ENCODE assay signal across 10 mouse cellular contexts in genomic region chr10:80302471-80302881, GRCm38 (mm10). TPM values are rescaled to one million over a fixed set of nuclear protein-coding genes. Genes with fewer than 3 reads are reported as not detected.
DNase-seq lines count a peak whose midpoint lies in the region; ATAC-seq lines count a peak whose summit lies in the region.
"Had no signal": no experiment of that assay in that cellular context is flagged by ENCODE, and none has a peak within 500 bp of the region (broad histone marks: within the 10 kb centered on the region; RNA-seq: fewer than 3 reads in every experiment).

No protein-coding gene starts in this region.

- H3K36me3 ChIP-seq in embryonic facial prominence, embryonic 11.5 days (replicated peaks; ENCODE audit: control insufficient read depth, insufficient read depth, low read depth, low read length) = no peaks in the 10 kb centered on the region
- no peaks in the 10 kb centered on the region for H3K36me3 ChIP-seq in liver, embryonic 16.5 days (ENCODE audit: control insufficient read depth, insufficient read depth)
- peaks cover 58% of the 10 kb centered on the region for H3K36me3 ChIP-seq in neural tube, embryonic 13.5 days

- no peaks in the 10 kb centered on the region for H3K9me3 ChIP-seq in embryonic facial prominence, embryonic 11.5 days (replicated peaks; ENCODE audit: control insufficient read depth, low read length)
- no peaks in the 10 kb centered on the region for H3K9me3 ChIP-seq in liver, embryonic 16.5 days (replicated peaks; ENCODE audit: control insufficient read depth, low read length)
- no peaks in the 10 kb centered on the region for H3K9me3 ChIP-seq in neural tube, embryonic 13.5 days
- H3K9me3 ChIP-seq: embryonic facial prominence, embryonic 15.5 days had no signal

- WGBS in embryonic facial prominence, embryonic 11.5 days = 6% methylated on average over 9 of the region's 9 CpGs
- 28% methylated on average over 9 of the region's 9 CpGs for WGBS in liver, embryonic 16.5 days (ENCODE audit: insufficient replicate concordance)
- WGBS in neural tube, embryonic 13.5 days = 8% methylated on average over 9 of the region's 9 CpGs

- H3K9ac ChIP-seq in embryonic facial prominence, embryonic 11.5 days (replicated peaks; ENCODE audit: low read length) = 0 out of 2 replicates have a peak overlapping the region, but pooled peaks have one; percentile 25
- no peak overlapping the region for H3K9ac ChIP-seq in liver, embryonic 16.5 days (ENCODE audit: low read depth, low read length)
- peak overlapping the region; percentile 100 for H3K9ac ChIP-seq in neural tube, embryonic 13.5 days
- H3K9ac ChIP-seq: embryonic facial prominence, embryonic 15.5 days had no signal

- H3K27ac ChIP-seq in embryonic facial prominence, embryonic 11.5 days (replicated peaks; ENCODE audit: low read depth, low read length) = no peak overlapping the region
- H3K27ac ChIP-seq in liver, embryonic 16.5 days (ENCODE audit: low read length) = no peak overlapping the region
- H3K27ac ChIP-seq in neural tube, embryonic 13.5 days (replicated peaks) = peak overlapping the region; percentile 97
- H3K27ac ChIP-seq: embryonic facial prominence, embryonic 15.5 days; macrophage had no signal

- no peaks in the 10 kb centered on the region for H3K4me1 ChIP-seq in embryonic facial prominence, embryonic 11.5 days (ENCODE audit: control insufficient read depth, insufficient read depth, low read length)
- peaks cover 6% of the 10 kb centered on the region for H3K4me1 ChIP-seq in liver, embryonic 16.5 days (ENCODE audit: control insufficient read depth, low read depth, low read length)
- peaks cover 78% of the 10 kb centered on the region for H3K4me1 ChIP-seq in neural tube, embryonic 13.5 days (replicated peaks)

- peak overlapping the region; percentile 24 for H3K4me2 ChIP-seq in embryonic facial prominence, embryonic 11.5 days (ENCODE audit: low read depth, low read length)
- H3K4me2 ChIP-seq in liver, embryonic 16.5 days (ENCODE audit: low read depth, low read length) = no peak overlapping the region
- H3K4me2 ChIP-seq in neural tube, embryonic 13.5 days = peak overlapping the region; percentile 99
- H3K4me2 ChIP-seq: embryonic facial prominence, embryonic 15.5 days had no signal

- H3K27me3 ChIP-seq in embryonic facial prominence, embryonic 11.5 days (ENCODE audit: control insufficient read depth, insufficient read depth, low read length) = peaks cover 45% of the 10 kb centered on the region
- H3K27me3 ChIP-seq in liver, embryonic 16.5 days (ENCODE audit: control insufficient read depth, insufficient read depth, low read depth, low read length) = peaks cover 89% of the 10 kb centered on the region
- H3K27me3 ChIP-seq in neural tube, embryonic 13.5 days = no peaks in the 10 kb centered on the region

- no peak for ATAC-seq in embryonic facial prominence, embryonic 11.5 days (replicated peaks; ENCODE audit: insufficient number of reproducible peaks, low FRiP score, low TSS enrichment, low read depth)
- ATAC-seq in liver, embryonic 16.5 days (ENCODE audit: low read depth) = peak; percentile 61
- no peak for ATAC-seq in neural tube, embryonic 13.5 days (ENCODE audit: low read depth)

- DNase-seq in layer of hippocampus, adult 8-10 months (ENCODE audit: low spot score in 2 of 2) = peak; percentile 70 to 86
- DNase-seq in layer of hippocampus, adult 9-10 months (ENCODE audit: low spot score) = no peak
- no peak for DNase-seq in embryonic facial prominence, embryonic 11.5 days (ENCODE audit: low spot score)
- DNase-seq in heart, adult 9 months (ENCODE audit: low spot score in 2 of 2) = peak; percentile 91 to 95
- DNase-seq in kidney, adult 11 months = peak; percentile 72
- DNase-seq in thymus, postnatal 25 days = no peak

- no peak overlapping the region for H3K4me3 ChIP-seq in embryonic facial prominence, embryonic 11.5 days (ENCODE audit: low read depth, low read length)
- H3K4me3 ChIP-seq in liver, embryonic 16.5 days (ENCODE audit: low read depth, low read length) = no peak overlapping the region
- H3K4me3 ChIP-seq in neural tube, embryonic 13.5 days = peak overlapping the region; percentile 59
- H3K4me3 ChIP-seq: embryonic facial prominence, embryonic 15.5 days had no signal

RNA-seq across cellular contexts. Expression of gene Apc2, which starts 6.7 kb away (rescaled TPM):
- total RNA-seq in layer of hippocampus, adult 8-10 months (2022) = 100 to 1,000 TPM in 3 of 4 experiments, 10 to 100 TPM in 1; 90.4 to 113 (median 110) TPM
- 11.0 and 15.8 TPM in 2 replicates for polyA plus RNA-seq in embryonic facial prominence, embryonic 11.5 days (2014; fragmentation: Nextera tagmentation; extraction: Ambion mirVana)
- polyA plus RNA-seq in liver, embryonic 16.5 days (2015; fragmentation: Nextera tagmentation; extraction: Ambion mirVana) = 0.12 and 0.23 TPM in 2 replicates
- 153 and 156 TPM in 2 replicates for polyA plus RNA-seq in neural tube, embryonic 13.5 days (2015; fragmentation: Nextera tagmentation; extraction: Ambion mirVana)

RNA-seq across cellular contexts. Expression of gene Rps15, which starts 10.2 kb away (rescaled TPM):
- total RNA-seq in layer of hippocampus, adult 8-10 months (2022) = 1,000 to 10,000 TPM in 1 of 4 experiments, 100 to 1,000 TPM in 3; 755 to 1,005 (median 888) TPM
- 886 and 948 TPM in 2 replicates for polyA plus RNA-seq in embryonic facial prominence, embryonic 11.5 days (2014; fragmentation: Nextera tagmentation; extraction: Ambion mirVana)
- 460 and 501 TPM in 2 replicates for polyA plus RNA-seq in liver, embryonic 16.5 days (2015; fragmentation: Nextera tagmentation; extraction: Ambion mirVana)
- polyA plus RNA-seq in neural tube, embryonic 13.5 days (2015; fragmentation: Nextera tagmentation; extraction: Ambion mirVana) = 573 and 601 TPM in 2 replicates

RNA-seq across cellular contexts. Expression of gene 2310011J03Rik, which starts 17.9 kb away (rescaled TPM):
- total RNA-seq in layer of hippocampus, adult 8-10 months (2022) = 10 to 100 TPM; 20.4 to 27.1 (median 23.3) TPM
- polyA plus RNA-seq in embryonic facial prominence, embryonic 11.5 days (2014; fragmentation: Nextera tagmentation; extraction: Ambion mirVana) = 36.5 and 41.6 TPM in 2 replicates
- polyA plus RNA-seq in liver, embryonic 16.5 days (2015; fragmentation: Nextera tagmentation; extraction: Ambion mirVana) = 27.9 and 29.0 TPM in 2 replicates
- polyA plus RNA-seq in neural tube, embryonic 13.5 days (2015; fragmentation: Nextera tagmentation; extraction: Ambion mirVana) = 27.9 and 30.7 TPM in 2 replicates

RNA-seq across cellular contexts. Expression of gene Pcsk4, which starts 26.8 kb away (rescaled TPM):
- total RNA-seq in layer of hippocampus, adult 8-10 months (2022) = 1 to 10 TPM; 3.3 to 6.4 (median 4.1) TPM
- polyA plus RNA-seq in embryonic facial prominence, embryonic 11.5 days (2014; fragmentation: Nextera tagmentation; extraction: Ambion mirVana) = 1.6 and 2.9 TPM in 2 replicates
- polyA plus RNA-seq in liver, embryonic 16.5 days (2015; fragmentation: Nextera tagmentation; extraction: Ambion mirVana) = 3.5 and 4.0 TPM in 2 replicates
- 2.9 and 3.6 TPM in 2 replicates for polyA plus RNA-seq in neural tube, embryonic 13.5 days (2015; fragmentation: Nextera tagmentation; extraction: Ambion mirVana)

RNA-seq across cellular contexts. Expression of gene Reep6, which starts 27.3 kb away (rescaled TPM):
- 10 to 100 TPM in 2 of 4 experiments, 1 to 10 TPM in 2; 9.2 to 12.3 (median 10.2) TPM for total RNA-seq in layer of hippocampus, adult 8-10 months (2022)
- 4.3 and 4.5 TPM in 2 replicates for polyA plus RNA-seq in embryonic facial prominence, embryonic 11.5 days (2014; fragmentation: Nextera tagmentation; extraction: Ambion mirVana)
- polyA plus RNA-seq in liver, embryonic 16.5 days (2015; fragmentation: Nextera tagmentation; extraction: Ambion mirVana) = 83.9 and 102 TPM in 2 replicates
- 3.3 and 4.5 TPM in 2 replicates for polyA plus RNA-seq in neural tube, embryonic 13.5 days (2015; fragmentation: Nextera tagmentation; extraction: Ambion mirVana)

Comparison
In these comparisons a context has a peak if more than half of its experiments do, and no peak if none do; other contexts are left out.
1. DNase-seq: peak in layer of hippocampus, adult 8-10 months (2 of 2), heart, adult 9 months (2 of 2) and kidney, adult 11 months (single experiment); none in layer of hippocampus, adult 9-10 months (single experiment), embryonic facial prominence, embryonic 11.5 days (single experiment) and thymus, postnatal 25 days (single experiment).